Mouse (Mus musculus) heart, embryonic 15.5 days (tissue): ENCODE data around the gene Fam124a. TPM values are rescaled to one million over a fixed set of nuclear protein-coding genes. Genes with fewer than 3 reads are reported as not detected.
"Not testable (repeated sequence)": the region's sequence is repeated elsewhere in the genome, so short reads cannot be mapped to it uniquely, and the experiment has no call there.

ENCODE experiments used
- ATAC-seq: fragments of 200-750 bp; cut with Nextera tagmentation; replicated peaks from 2 replicates; pipeline ENCODE4 v1.8.0; 2017; ENCODE audit warnings: low read depth, moderate TSS enrichment; ENCODE audit not compliant: insufficient number of reproducible peaks, insufficient read depth, low FRiP score
- H3K27ac ChIP-seq: fragments of 300-500 bp; sonication (generic); 2 replicates; pipeline ENCODE4 v1.5.1; 2015; ENCODE audit warnings: mild to moderate bottlenecking, inconsistent platforms
- H3K27me3 ChIP-seq: fragments of 300-500 bp; sonication (generic); 2 replicates; pipeline ENCODE4 v1.6.1; 2015; ENCODE audit warnings: inconsistent platforms
- H3K36me3 ChIP-seq: fragments of 300-500 bp; sonication (generic); 2 replicates; pipeline ENCODE4 v1.6.1; 2015; ENCODE audit warnings: mild to moderate bottlenecking, inconsistent platforms
- H3K4me1 ChIP-seq: fragments of 300-500 bp; sonication (generic); replicated peaks from 2 replicates; pipeline ENCODE4 v1.6.1; 2015; ENCODE audit warnings: inconsistent platforms
- H3K4me2 ChIP-seq: fragments of 300-500 bp; sonication (generic); 2 replicates; pipeline ENCODE4 v1.6.1; 2015; ENCODE audit warnings: inconsistent platforms, mild to moderate bottlenecking, moderate library complexity
- H3K4me3 ChIP-seq: fragments of 300-500 bp; sonication (generic); 2 replicates; pipeline ENCODE4 v1.5.1; 2015; ENCODE audit warnings: mild to moderate bottlenecking, inconsistent platforms
- H3K9ac ChIP-seq: fragments of 300-500 bp; sonication (generic); 2 replicates; pipeline ENCODE4 v1.6.1; 2015; ENCODE audit warnings: mild to moderate bottlenecking, inconsistent platforms
- H3K9me3 ChIP-seq: fragments of 300-500 bp; sonication (generic); replicated peaks from 2 replicates; pipeline ENCODE4 v1.6.1; 2016; ENCODE audit warnings: inconsistent platforms
- WGBS: fragments of 180-500 bp; shearing (Covaris S2); methylation state at CpG from one replicate; pipeline ENCODE4 v1.1.7; 2015; ENCODE audit warnings: mixed read lengths; 5-methylcytosine and 5-hydroxymethylcytosine counted together
- polyA plus RNA-seq: library from polyadenylated mRNA; unstranded; fragments of >200 nt; fragmentation: Nextera tagmentation; extraction: Ambion mirVana; gene quantifications from 2 replicates; pipeline ENCODE4 v1.2.1, GENCODE M21; 2015

Fam124a gene
- polyA plus RNA-seq, 1 experiment from 2014 or later = 4.6 TPM

DNA sequence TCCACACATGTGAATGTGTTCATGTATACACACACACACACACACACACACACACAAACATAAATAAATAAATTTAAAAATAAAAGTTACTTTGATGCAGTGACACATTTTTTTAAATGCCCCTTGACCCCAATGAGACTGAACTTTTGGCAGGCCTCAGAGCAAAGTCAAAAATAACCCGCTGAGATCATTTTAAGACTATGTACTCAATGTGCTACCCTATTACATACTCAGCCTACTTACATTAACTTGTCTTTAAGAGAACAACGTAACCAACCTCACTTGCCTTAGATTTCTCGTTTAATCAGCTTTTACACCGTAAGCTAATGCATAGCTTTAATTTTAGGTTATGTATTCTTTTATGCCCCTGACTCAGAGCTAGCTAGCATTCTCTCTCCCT, 2.8 kb upstream of the Fam124a start:
- WGBS = 65% methylated on average over 4 of the region's 4 CpGs
- no peak for ATAC-seq
- no peak overlapping the region for H3K27ac ChIP-seq

GRCm38 (mm10) chr14:62553786-62554185, 1.8 kb upstream of the Fam124a start:
- Histone ChIP-seq H3K36me3 (no peaks in the 10 kb centered on the region), H3K9ac (no peak overlapping the region)
- WGBS = 81% methylated on average over 5 of the region's 5 CpGs

More for the DNA sequence above, 2.8 kb upstream of the Fam124a start:
- no peak overlapping the region for H3K4me3 ChIP-seq
- no peak overlapping the region for H3K9ac ChIP-seq
- H3K4me2 ChIP-seq = no peak overlapping the region
- H3K4me1 ChIP-seq = peaks cover 14% of the 10 kb centered on the region
- H3K36me3 ChIP-seq = no peaks in the 10 kb centered on the region
- H3K27me3 ChIP-seq = peaks cover 9% of the 10 kb centered on the region; the same call in 1 of the 2 replicates
- H3K9me3 ChIP-seq = no peaks in the 10 kb centered on the region

DNA sequence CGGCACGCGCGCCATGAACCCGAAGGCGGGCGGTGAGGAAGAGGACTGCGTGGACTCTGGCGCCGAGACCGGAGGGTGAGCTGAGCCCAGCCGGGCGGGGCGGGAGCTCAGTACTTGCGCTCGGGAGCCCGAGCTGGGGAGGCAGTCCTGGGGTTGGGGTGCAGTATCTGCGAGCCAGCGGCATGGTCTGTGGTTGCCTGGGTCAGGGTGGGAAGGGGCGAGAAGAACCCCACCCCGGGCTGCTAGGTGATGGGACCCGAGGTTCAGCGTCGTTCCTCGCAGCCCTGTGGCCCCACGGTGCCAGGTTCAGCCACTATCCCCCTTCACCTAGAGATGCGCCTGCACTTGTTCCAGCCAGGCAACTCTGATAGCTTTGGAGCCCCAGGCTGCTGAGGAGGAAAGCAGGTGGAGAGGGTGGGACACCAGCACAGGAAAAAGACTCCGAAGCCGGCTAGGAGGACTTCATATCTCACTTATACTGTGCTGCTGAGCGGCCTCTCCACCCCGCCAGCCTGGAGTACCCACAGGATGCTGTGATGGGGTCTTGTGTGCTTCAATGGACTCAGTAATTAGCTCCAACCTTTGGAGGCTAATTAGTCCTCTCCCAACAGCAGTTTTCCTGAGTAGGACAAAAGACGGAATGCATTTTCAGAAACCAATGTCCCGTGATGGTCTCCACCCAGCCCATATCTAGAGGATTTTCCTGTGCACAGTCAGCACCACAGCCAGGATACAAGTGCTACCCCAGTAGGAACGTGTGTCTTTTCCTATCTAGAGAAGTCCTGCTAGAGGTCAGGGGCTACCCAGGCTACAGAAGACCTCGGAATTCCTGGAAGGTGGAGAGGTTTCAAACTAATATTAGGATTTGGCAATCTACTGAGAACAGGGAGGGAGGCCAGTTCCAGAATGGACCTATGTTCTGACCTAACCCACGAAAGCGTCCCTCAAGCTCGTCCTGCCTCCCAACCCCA, 588 bp downstream of the Fam124a start:
- peaks cover 9% of the 10 kb centered on the region; the same call in 1 of the 2 replicates for H3K27me3 ChIP-seq
- H3K4me2 ChIP-seq = peak overlapping the region; percentile 99
- H3K9ac ChIP-seq = peak overlapping the region; percentile 66
- peak; percentile 19; the same call in 1 of the 2 replicates for ATAC-seq
- WGBS = 10% methylated on average over 36 of the region's 38 CpGs
- peak overlapping the region; percentile 64 for H3K4me3 ChIP-seq
- H3K36me3 ChIP-seq = no peaks in the 10 kb centered on the region
- H3K9me3 ChIP-seq = no peaks in the 10 kb centered on the region
- 0 out of 2 replicates have a peak overlapping the region, but pooled peaks have one; percentile 39 for H3K27ac ChIP-seq
- peaks cover 14% of the 10 kb centered on the region for H3K4me1 ChIP-seq

More at GRCm38 (mm10) chr14:62553786-62554185, 1.8 kb upstream of the Fam124a start:
- Histone ChIP-seq H3K27ac (no peak overlapping the region), H3K4me3 (no peak overlapping the region), H3K27me3 (peaks cover 9% of the 10 kb centered on the region; the same call in 1 of the 2 replicates), H3K9me3 (no peaks in the 10 kb centered on the region), H3K4me1 (peaks cover 14% of the 10 kb centered on the region), H3K4me2 (no peak overlapping the region)
- no peak for ATAC-seq

DNA sequence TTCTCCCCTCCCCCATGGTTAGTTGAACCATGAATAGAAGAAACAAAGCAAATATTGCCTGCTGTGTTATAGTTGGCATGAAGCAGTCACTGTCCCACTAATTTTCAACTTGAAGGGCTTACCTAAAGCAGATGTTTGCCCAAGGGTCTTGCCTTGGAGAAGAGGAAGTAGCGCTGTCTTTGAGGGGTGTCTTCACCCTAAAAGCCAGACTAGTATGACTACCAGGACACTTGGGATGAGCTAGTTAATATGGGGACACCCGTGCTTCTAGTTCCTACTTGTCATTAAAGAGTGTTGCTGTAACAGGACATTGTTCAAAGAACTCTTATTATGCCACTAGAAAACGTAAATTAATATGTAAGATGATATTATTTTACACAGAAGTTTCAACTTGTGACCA, 1.6 kb downstream of the Fam124a start:
- Histone ChIP-seq H3K9me3 (no peaks in the 10 kb centered on the region), H3K4me3 (no peak overlapping the region), H3K36me3 (no peaks in the 10 kb centered on the region), H3K4me1 (peaks cover 14% of the 10 kb centered on the region), H3K9ac (no peak overlapping the region), H3K27me3 (peaks cover 9% of the 10 kb centered on the region; the same call in 1 of the 2 replicates), H3K27ac (no peak overlapping the region), H3K4me2 (no peak overlapping the region)
- ATAC-seq = no peak
- WGBS = 80% methylated on average over 3 of the region's 3 CpGs

DNA sequence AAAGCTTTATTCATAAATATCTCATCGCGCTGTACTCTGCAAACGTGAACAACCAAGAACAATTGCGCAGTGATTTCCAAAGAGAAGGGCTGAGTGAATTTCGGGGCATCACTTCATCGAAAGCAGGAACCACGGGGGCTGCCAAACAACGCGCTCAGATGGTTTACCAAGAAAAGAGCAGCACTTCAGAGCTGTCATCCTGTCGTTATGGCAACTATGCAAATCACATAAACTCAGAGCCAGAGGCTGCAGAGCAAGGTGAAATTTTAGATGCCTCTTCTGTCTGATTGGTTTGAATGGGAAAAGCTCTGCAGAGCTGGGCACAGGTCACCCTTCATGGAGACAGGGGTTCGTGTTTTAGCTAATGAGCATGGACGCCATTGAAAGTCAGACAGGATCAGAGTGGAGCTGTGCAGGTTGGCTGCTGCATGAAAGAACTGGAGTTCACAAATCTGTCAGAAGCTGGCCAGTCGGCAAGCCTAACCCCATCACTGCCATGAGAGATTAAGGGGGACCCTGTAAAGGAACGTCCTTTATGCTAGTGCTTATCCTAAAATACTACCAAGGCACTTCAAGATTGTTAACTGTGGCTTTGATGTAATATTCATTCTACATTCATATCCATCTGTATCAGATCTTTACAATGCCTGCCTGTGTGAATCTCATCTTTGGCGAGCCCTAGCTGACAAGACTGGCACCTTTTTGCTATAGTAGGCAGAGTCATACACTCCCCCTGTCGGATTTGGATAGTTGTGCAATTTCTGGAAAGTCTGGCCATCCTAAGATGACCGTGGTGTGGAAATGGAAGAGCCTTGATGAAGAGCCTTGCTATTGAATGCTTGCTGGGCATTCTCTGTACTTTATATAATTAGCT, 6.6 kb downstream of the Fam124a start:
- Histone ChIP-seq H3K27ac (no peak overlapping the region), H3K9ac (no peak overlapping the region), H3K4me3 (no peak overlapping the region), H3K36me3 (no peaks in the 10 kb centered on the region), H3K27me3 (0 out of 2 replicates have a peak, but pooled peaks cover under 1% of the 10 kb centered on the region), H3K4me1 (no peaks in the 10 kb centered on the region), H3K9me3 (no peaks in the 10 kb centered on the region), H3K4me2 (no peak overlapping the region)
- no peak for ATAC-seq
- 53% methylated on average over 17 of the region's 17 CpGs for WGBS

DNA sequence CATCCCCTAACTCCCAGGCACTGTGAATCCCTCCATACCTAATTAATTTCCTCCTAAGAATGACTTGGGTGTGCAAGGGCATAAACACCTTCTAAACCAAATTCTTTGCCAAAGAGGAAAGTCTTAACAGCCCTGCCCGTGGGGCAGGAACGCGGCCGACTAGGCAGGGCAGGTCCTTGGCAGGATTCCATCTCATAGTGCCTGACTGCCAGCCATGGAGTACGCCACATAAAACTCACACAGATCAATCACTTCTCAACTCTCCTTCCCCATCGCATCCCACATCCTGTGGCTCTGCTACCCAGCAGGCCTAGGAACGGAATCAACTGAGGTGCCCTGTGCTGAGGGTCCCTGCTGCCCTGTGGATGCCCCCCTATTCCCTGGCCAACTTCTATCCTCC, 8.1 kb downstream of the Fam124a start:
- no peak overlapping the region for H3K4me2 ChIP-seq
- no peak overlapping the region for H3K4me3 ChIP-seq
- H3K36me3 ChIP-seq = no peaks in the 10 kb centered on the region
- H3K27me3 ChIP-seq = no peaks in the 10 kb centered on the region
- H3K9me3 ChIP-seq = no peaks in the 10 kb centered on the region
- H3K4me1 ChIP-seq = no peaks in the 10 kb centered on the region
- H3K27ac ChIP-seq = no peak overlapping the region
- no peak for ATAC-seq
- WGBS = 73% methylated on average over 7 of the region's 7 CpGs
- H3K9ac ChIP-seq = no peak overlapping the region

DNA sequence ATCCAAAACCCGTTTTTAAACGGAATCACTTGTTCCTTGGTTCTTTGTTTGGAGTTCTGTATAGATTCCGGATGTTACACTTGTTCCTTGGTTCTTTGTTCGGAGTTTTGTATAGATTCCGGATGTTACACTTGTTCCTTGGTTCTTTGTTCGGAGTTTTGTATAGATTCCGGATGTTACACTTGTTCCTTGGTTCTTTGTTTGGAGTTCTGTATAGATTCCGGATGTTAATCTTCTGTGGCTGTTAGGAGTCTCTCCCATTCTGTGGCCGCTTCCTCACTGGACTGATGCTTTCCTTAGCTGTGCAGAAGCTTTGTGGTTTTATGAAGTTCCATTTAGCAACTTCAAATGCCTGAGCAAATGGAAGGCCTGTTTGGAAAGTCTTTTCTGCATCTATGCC, 11.3 kb downstream of the Fam124a start, which contains the start of gene Gm4131:
Gene Gm4131 (minus strand): TSS at position 101 of the 400 bp plus-strand sequence.
- 81% methylated on average over 9 of the region's 9 CpGs for WGBS
- not testable (repeated sequence) for ATAC-seq, H3K9ac ChIP-seq, H3K27ac ChIP-seq, H3K4me3 ChIP-seq, H3K4me1 ChIP-seq, H3K27me3 ChIP-seq, H3K9me3 ChIP-seq, H3K4me2 ChIP-seq, H3K36me3 ChIP-seq

DNA sequence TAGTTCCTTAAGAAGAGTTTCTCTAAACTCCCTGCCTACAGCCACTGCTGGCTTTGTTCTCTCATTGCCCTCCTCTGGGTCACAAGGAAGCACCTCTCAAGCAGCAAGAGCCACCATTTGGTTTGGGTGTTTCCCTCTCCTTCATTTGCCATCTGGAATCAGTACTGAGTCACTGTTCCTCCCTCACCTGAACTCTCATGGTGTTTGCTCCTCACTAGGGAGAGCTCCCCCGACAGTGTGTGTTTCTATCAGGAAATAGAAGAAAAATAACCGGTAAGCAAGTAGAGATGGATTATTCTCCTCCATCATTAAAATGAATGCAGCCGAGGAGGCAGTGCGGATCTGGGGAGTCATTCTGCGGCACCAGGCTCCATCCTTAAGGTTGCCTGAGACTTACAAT, 13.9 kb downstream of the Fam124a start:
- no peak overlapping the region for H3K9ac ChIP-seq
- H3K9me3 ChIP-seq = no peaks in the 10 kb centered on the region
- H3K4me1 ChIP-seq = peaks cover 3% of the 10 kb centered on the region; the same call in 1 of the 2 replicates
- no peak for ATAC-seq
- no peak overlapping the region for H3K4me2 ChIP-seq
- 0 out of 2 replicates have a peak overlapping the region, but pooled peaks have one; percentile 16 for H3K27ac ChIP-seq
- WGBS = 79% methylated on average over 5 of the region's 5 CpGs
- no peaks in the 10 kb centered on the region for H3K36me3 ChIP-seq
- no peak overlapping the region for H3K4me3 ChIP-seq
- H3K27me3 ChIP-seq = no peaks in the 10 kb centered on the region; the same call in 1 of the 2 replicates

DNA sequence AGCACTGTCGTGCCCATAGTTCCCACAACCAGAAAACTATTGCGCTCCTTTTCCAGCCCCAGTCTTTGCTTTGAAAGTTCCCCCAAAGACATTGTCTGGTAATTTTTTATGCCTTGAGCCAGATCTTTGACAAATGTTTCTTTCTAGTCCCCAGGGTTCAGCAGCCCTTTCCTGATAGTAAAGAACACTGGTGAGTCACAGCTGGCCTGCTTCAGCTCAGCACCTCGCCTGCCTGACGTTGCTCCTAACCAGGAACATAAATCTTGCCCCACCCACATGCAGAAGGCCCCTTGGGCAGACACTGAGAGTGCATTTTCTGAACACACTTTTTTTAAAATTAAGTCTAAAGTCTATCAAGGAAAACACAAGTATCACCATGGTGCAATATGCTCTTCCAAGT, 14.8 kb downstream of the Fam124a start:
- WGBS = 21% methylated on average over 4 of the region's 4 CpGs
- Histone ChIP-seq H3K27ac (0 out of 2 replicates have a peak overlapping the region, but pooled peaks have one; percentile 16), H3K27me3 (no peaks in the 10 kb centered on the region; the same call in 1 of the 2 replicates), H3K9ac (no peak overlapping the region), H3K9me3 (no peaks in the 10 kb centered on the region), H3K4me3 (no peak overlapping the region), H3K4me1 (peaks cover 3% of the 10 kb centered on the region; the same call in 1 of the 2 replicates), H3K36me3 (no peaks in the 10 kb centered on the region), H3K4me2 (no peak overlapping the region)
- no peak for ATAC-seq

- no peaks in the 10 kb centered on the region; the same call in 1 of the 2 replicates for H3K27me3 ChIP-seq
- peaks cover 3% of the 10 kb centered on the region; the same call in 1 of the 2 replicates for H3K4me1 ChIP-seq
- H3K9me3 ChIP-seq = no peaks in the 10 kb centered on the region
- H3K36me3 ChIP-seq = no peaks in the 10 kb centered on the region
- ATAC-seq = no peak
- H3K27ac ChIP-seq = no peak overlapping the region
- WGBS = 3% methylated on average over 2 of the region's 3 CpGs
- no peak overlapping the region for H3K4me2 ChIP-seq
- no peak overlapping the region for H3K4me3 ChIP-seq
- H3K9ac ChIP-seq = no peak overlapping the region
Observed at GRCm38 (mm10) chr14:62573454-62573853, 17.9 kb downstream of the Fam124a start.

- Histone ChIP-seq H3K4me2 (no peak overlapping the region), H3K4me3 (no peak overlapping the region), H3K9me3 (no peaks in the 10 kb centered on the region), H3K4me1 (peaks cover 3% of the 10 kb centered on the region; the same call in 1 of the 2 replicates), H3K27me3 (no peaks in the 10 kb centered on the region; the same call in 1 of the 2 replicates), H3K27ac (no peak overlapping the region), H3K36me3 (no peaks in the 10 kb centered on the region), H3K9ac (no peak overlapping the region)
- no peak for ATAC-seq
- WGBS = 70% methylated on average over 6 of the region's 6 CpGs
Observed at GRCm38 (mm10) chr14:62574906-62575305, 19.4 kb downstream of the Fam124a start.
